Mouse (Mus musculus) kidney, postnatal 36 days (tissue): Measurements from ENCODE around the gene Ccr1.

Experiments used
- DNase-seq, 2 experiments: peaks; one replicate each; pipeline ENCODE4 v3.0.0; 2021 to 2022; ENCODE audit warnings: mixed read lengths in 2 of 2

Gene Ccr1

DNA sequence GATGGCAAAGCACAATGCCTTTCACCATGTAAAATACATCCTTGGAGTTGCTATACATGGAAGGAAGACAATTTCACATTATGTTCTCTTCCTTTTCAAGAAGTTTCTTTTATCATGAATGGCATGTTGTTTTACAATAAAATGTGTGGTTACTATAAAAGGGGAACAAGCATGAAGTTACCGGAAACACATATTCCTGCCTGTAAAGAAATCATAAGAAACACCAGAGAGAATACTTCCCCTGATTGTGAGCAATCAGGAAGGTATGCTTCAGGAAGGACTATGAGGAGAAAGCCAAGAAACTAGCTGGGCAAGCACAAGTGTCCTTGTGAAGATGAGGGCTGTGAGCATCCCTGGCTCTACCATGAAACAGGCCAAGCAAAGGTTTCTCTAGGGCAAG lies 17.3 kb downstream of the Ccr1 start:
- no peak for DNase-seq

DNA sequence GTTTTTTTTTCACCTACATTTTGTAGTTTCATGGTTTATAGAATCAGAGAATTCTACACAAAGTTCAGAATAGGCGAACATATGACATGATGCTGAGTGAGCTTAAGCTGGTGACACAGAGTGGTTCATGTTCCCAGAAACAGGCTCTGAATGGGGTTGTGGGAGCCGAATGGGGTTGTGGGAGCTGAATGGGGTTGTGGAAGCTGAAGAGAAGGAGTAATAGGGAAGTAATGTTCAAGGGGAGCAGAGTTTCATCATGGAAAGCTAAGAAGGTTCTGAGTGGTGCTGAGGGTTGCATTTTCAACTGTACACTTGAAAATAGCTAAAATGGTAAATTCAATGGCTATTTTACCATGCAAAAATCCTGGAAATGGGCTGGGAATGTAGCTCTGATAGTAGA lies 19.1 kb downstream of the Ccr1 start:
- DNase-seq = no peak

DNA sequence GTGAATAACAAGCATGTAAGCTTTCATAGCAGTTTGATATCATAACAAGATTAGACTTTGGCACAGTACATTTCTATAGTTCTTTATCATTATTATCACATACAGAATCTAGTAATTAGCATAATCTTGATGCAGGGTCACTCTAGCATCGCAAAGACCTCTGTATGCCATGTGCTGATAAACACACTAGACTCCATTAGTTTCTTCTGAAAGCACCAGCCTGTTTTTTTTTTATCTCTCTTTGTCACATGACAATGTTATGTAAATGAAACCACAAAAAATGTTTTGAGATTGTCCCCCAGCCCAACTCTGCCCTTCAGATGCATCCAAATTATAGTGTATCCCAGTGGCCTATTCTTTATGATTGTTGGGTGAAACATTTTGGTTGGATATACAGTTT lies 20.7 kb downstream of the Ccr1 start:
- no peak for DNase-seq

DNA sequence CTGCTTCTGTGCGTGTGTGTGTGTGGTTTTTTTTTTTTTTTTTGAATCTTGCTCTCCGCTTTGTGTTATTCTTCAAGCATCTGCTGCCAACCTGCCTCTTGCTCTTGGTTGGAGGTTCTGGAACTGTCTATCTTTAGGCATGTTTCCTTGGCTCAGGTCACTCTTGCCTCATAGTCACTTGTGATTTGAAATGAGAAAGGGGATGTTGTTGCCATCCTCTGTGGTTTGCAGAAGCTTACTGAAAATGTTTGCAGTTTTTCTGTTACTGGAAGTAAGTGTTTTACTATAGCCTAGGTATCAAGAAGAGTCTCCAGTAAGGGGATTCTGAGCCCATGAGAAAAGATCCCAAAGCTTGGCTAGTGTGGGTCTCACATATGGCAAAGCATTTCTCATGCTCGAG lies 26.5 kb downstream of the Ccr1 start:
- no peak for DNase-seq

DNA sequence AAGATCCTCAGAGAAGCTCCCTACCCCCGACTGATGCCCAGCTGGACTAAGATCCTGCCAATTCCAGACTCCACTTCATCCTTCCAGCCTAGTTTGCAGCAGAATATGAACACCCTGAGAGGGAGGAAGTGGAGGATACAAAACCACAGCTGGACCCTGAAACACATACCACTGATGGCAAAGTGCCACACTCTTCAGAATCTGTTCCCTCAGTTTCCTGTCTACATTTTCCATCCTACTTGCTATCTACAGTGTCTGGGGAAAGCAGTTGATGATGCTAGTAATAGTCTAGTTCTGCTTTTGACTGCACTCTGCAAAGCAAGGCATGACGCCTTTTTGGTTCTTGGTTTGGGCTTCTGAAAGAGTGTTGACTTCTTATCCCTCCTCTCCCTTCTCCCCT lies 27.2 kb downstream of the Ccr1 start:
- DNase-seq = no peak

DNA sequence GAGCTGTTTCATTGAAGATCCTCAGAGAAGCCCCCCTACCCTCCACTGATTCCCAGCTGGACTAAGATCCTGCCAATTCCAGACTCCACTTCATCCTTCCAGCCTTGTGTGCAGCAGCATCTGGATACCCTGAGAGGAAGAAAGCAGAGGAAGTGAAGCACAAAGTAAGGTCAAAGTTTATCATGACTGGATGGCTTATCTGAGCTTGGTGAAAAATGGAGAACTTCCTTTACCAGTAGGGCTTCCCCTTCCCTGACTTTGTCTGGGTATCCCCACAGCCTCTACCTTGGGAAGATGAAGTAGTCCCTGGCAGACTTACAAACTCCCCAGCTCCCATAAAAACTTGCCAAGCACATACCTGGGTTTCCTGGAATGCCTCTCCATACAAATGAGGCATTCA lies 27.9 kb downstream of the Ccr1 start:
- DNase-seq = no peak

DNA sequence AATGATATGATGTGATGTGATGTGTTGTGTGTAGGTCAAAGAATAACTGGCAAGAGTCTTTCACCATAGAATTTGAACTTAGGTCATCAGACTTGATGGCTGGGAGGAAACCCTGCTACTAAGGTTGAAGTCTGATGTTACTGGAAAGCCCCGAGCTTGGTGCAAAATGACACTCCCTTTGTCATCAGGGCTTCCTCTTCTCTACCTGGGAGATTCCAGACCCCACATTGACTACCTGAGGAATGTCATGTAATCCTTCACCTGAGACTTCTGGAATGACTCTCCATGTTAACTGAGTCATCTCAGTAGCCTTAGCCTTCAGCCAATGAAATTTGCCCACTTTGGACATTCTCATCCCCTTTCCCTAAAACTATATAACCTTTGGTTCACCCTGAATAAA lies 28.3 kb downstream of the Ccr1 start:
- no peak for DNase-seq

DNA sequence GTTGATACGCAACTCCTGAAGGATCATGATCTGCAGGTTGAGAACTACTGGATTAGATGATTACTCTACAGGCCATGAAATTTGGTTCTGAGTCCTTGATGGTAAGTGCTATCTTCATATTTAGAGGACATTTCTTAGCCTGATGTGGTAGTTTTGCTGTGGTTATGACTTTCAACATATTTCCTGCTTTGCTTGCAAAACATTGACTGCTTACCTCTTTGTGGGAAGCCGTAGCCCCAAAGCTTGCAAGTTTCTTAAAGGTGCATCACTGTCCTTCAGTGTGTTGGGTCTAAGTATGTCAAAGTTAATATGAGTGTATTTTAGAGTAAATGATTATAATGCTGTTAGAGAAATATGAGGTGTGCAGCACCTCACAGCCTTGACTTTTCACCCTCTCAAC lies 30.5 kb downstream of the Ccr1 start:
- DNase-seq = no peak

DNA sequence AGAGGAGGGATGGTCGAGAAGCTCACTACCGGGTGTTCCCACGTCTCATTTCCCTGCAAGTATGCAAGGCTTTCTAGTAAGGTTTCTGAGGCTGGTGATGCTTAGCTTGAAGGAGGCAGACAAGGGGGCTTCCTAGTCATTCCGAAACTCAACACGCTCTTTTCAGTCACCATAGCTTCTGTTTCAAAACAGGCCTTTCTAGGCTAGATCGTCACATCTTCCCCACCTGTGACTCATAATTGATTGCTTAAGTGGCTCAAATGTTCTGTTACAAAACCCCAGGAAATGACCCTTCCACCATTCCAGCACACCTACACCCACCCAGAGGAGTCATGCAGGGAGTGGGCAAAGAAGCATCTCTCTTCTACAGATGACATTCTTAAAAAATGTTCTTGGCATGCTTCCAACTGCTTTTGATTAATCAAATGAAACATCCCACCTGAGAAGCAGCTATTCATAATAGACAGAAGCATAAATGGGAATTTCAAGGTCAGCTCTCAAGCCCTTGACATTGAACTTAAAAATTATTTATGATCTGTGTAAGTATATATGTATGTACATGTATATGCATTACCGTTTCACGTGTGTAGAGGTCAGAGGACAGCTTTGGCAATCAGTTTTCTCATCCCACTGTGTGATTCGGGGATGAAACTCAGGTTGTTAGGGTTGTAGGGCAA lies 31.8 kb downstream of the Ccr1 start:
- DNase-seq = no peak

DNA sequence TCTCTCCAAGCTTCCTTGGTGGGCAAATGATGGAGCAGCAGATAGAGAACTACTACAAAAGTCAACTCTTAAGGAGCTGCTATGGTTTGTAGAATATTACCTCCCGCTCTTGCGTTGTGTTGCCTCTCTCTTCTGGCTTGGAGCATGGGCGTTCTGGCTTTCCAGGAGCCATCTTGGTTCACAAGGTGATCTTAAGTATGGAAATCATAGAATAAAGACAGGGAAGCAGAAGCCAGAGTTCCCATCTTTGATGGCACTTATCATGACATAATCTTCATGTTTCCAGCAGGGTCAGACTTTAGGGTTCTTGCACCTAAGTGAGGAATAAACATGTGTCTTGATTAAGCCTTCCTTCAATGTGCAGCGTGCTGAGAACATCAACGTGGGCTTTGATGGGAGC lies 32.7 kb downstream of the Ccr1 start:
- no peak for DNase-seq

DNA sequence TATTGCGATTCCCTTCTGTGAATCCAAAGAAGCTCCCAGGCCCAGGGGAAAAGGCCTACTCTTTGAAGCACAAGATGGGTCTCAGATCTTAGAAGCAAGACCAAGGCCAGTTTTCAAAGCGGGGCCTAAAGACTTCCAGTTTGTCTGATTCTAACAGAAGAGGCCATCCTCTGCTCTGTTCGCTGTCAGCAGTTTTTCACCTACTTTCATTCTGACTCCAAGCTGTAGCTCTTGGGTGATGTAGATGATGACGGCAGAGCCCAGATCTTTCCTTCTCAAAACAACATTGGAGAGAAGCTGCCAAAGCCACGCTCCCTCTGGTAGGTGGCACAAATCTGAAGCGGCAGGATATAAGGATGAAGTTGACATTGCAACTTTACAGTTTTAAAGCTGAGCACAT lies 33.1 kb downstream of the Ccr1 start:
- DNase-seq = no peak

DNA sequence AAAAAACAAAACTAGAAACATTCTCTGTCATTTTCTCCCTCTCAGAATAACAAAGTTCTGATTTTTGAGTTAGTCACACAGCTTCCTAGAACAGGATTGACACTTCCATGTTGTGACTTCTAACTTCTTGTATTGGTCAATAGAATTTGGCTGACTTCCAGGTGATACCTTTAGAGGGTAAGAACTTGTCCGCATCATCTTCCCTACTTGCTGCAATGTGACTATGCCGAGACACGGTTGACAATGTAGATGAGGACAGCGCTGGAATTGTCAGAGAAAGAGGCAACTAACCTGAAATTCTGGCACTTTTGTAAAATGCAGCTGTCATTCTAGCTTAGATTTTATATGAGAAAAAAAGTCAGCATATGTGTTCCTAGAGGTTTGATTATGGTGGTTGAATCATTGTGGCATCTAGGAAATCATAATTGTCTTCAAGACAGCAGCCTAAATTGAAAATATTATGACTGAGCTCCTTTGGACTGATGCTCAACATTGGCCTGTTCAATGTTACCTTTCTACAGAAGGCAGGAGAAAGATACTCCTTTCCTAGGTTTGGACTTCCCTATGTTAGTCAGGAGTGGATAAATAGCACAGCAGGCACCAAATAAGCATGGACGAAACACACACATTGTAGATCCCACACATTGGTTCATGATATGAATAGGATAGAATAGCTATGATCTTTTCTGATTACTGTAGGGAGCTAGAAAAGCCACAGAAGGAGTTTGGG lies 34.6 kb downstream of the Ccr1 start:
- DNase-seq = no peak

DNA sequence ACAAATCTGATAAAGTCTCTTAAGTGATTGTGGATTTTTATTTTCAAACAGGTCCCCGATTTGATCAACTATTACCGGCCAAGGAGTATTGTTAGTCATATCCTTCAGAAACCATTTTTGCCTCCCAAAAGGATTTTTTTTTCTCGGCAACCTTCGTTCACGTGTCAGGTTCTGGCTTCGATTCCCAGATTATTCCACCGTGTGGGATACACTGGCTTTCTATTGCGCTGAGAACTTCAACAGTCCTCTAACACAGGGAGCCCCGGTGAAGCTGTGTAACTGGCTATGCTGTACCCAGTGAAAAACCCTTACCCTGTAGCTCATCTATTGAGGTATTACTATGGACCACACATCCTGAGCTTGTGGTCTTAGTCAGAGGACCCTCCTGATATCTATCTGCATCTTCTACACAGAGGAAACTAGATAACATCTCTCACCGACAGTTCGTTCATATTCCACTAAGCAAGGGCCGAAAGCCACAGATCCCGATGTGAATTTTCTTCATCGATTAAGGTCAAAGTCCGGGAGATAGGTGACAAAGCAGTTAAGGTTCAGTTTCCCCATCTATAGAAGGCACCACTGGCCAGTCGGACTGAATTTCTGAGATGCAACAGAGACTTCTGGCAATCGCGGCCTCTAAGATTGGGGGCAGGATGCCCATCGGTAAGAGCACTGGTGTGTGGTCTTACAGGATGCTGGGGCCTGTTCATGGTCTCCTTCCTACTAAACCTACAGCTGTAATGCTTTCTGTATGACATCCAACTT lies 35.4 kb downstream of the Ccr1 start:
- no peak for DNase-seq

DNA sequence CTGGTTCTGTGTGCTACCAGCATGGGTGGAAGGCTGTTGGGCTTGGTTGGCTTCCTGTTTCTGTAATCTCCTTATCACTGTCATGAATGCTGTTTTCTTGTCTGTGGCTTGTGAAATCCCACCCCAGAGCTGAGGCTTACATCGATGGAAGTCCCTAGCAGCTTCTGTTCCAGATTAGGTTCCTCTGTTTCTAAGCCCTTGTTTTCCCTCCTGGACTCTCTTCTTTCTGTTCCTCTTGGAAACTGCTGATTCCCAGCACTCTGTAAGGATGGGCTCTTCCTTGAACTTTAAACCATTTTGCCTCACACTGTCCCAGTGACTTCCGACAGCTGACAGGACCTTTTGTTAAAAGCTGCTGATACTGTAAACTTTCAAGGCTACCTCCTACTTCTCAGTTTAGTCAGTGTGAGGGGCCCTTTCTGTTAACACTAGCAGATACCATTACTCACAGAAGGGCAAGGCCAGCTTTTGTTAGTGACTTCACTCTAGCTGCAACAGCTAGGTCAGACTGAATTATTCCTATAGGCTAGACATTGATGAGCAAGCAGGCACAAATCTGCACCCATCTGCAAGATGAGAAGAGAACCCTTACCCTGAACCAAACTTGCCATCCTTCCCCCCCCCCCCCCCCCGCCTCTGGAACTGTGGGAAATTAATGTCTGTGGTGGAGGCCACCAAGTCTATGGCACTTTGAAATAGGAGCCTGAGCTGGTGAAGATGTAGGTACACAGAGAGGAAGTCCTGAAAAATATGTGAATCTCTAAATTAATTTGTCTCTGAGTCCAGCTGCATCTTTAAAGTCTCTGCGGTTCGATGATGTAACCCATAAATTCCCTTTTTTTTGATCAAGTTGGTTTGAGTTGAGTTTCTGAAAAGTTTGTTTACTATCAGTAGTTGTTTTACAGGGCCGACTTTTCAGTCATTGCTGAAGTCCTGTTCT lies 36.5 kb downstream of the Ccr1 start:
- no peak for DNase-seq

DNA sequence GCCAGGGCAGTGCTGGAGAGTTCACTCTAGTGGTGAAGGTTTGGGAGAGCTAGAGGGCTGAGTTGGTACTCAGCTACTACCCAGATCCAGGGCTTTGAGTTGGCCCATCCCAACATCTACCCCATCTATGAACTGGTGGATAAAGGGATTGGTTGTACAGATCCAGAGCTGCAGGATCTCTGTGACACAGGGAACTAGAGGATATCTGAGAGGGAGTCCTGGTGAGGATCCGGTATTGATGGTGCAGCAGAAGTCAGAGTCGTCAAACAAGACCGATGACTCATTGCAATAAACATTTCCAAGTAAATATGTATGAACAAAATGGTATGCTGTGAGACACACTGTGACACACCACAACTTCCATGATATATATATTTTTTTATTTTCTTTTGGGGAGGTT lies 37.6 kb downstream of the Ccr1 start:
- DNase-seq = no peak

DNA sequence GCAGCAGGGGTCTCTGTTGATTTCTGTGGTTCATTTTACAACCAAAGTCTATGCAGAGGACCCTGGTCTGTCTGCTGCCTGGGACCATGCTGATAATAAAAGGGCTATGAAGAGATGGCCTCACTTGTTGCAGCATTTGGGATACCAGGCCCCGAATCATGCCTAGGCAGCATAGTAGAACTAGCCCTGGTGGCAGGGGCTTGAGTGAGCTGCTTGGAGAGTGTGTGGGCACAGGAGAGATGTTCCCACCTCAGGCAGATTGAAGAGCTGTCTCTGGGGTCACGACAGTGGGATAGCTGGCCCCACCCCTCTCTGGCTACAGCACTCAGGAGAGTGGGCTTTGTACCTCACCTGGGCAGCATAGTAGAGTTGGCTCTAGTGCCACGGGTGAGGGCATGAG lies 38.0 kb downstream of the Ccr1 start:
- DNase-seq = no peak

DNA sequence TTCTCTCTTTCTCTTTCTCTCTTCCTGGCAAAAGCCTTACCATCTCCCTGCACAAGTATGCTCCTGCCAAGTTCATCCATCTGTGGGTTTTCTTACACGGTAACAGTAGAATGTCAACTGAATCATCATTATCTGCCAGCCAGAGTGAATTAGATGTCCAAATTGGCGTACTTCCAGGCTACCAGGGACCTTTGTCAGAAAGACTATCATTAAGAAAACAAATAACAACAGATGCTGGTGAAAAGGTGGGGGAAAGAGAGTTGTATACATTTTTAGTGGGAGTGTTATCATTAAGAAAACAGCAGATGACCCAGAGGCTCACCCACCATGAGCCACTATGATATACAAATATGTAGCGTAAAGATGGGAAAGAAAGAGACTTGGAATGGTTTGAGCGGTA lies 38.6 kb downstream of the Ccr1 start:
- no peak for DNase-seq

DNA sequence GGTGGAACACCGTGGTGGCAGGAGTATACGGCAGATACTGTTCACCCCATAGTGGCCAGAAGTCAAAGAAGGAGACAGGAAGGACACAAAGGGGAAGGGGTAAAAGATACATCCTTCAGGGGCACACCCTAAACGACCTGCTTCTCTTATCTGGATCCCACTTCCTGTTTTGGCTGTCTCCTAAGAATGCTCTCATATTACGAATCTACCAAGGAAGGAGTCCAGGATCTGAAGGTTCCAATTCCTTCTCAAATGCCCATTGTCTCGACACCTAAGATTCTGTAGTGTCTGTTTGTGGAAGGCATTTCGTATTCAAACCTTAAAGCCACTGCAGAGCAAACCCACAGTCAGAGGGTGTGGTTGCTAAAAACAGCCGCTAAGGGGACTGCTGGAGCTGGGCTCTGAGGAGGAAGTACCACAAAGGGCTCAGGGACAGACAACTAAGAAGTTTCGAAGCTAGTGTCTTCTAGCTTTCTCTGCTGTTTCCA lies 39.7 kb downstream of the Ccr1 start:
- DNase-seq = no peak

DNA sequence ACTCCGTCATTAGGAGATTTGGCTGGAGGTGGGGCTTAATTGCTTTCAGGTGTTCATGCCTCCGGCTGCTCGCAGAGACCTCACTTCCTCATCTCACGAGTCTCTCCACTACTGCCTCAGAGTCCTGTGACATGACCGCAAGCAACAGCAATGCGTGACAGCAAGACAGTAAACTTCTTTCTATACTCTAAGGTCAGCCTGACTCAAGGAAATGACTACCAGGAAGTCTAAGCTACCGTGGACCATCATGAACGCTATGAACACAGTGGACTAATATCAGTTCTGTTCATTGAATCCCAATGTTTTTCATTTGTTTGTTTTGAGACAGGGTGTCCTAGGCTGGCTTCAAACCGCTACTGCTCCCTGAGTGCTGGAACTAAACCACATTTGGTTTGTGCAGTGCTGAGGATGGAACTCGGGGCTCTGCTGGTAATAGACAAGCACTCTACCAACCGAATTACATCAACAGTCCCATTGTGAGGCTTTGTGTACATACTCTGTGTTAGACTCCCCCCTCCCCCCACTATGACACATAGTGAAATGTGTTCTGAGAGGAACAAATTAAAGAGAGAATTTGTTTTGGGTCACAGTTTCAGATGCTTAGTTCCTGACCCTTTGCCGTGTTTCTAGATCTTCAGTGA lies 40.3 kb downstream of the Ccr1 start:
- no peak for DNase-seq

DNA sequence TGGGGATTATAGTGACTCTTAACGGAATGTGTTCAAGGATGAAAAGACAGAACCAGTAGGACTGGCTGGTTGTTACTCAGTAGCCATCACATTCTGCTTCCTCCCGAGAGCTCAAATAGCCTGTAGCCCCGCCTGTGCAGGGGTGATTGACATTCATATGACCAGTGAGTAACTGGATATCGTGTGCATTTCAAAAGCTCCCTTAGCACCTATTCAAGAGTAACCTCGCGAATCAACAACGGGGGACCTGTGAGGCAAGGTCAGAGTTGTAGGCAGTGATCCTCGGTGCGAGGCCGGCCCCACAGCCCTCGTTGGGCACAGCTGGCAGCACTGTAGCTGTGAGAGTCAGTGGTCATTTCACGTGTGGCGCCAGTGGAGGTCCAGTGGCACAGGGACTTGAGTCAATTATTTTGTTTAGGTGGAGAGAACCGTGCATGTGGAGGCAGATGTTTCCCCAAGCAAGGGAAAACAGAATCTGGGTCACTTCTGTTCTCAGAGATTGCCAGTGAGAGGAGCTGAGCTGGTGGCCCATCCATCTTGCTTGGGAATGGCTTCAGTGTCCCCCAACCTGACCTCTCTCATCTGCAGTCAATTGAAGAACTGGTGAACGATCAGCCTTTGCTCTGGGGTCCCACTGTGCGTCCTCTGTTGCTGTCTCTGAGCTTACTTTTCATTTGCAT lies 41.1 kb downstream of the Ccr1 start:
- DNase-seq = no peak

DNA sequence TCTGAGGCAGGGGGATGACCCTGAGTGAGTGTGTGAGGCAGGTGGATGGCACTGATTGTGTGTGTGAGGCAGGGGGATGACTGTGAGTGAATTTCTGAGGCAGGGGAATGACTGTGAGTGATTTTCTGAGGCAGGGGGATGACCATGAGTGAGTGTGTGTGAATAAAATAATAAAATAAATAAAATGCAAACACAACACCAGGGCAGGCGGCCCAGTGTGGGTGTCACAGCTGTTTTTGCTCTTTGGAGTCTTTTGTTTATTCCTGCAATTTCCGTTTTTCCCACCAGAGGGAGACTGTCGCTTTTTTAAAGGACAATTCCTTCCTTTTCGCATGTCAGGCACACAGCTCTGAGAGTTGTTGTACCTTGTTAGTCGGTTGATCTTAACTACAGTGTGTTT lies 42.5 kb downstream of the Ccr1 start:
- DNase-seq = peak; percentile 77 to 79
